Mouse (Mus musculus) frontal cortex, postnatal 14 days (tissue): Measurements from ENCODE around the gene Cd101.

Experiments
- DNase-seq, 2 experiments: peaks; one replicate each; pipeline ENCODE4 v3.0.0; 2022; ENCODE audit warnings: low spot score in 2 of 2

Gene Cd101

DNA sequence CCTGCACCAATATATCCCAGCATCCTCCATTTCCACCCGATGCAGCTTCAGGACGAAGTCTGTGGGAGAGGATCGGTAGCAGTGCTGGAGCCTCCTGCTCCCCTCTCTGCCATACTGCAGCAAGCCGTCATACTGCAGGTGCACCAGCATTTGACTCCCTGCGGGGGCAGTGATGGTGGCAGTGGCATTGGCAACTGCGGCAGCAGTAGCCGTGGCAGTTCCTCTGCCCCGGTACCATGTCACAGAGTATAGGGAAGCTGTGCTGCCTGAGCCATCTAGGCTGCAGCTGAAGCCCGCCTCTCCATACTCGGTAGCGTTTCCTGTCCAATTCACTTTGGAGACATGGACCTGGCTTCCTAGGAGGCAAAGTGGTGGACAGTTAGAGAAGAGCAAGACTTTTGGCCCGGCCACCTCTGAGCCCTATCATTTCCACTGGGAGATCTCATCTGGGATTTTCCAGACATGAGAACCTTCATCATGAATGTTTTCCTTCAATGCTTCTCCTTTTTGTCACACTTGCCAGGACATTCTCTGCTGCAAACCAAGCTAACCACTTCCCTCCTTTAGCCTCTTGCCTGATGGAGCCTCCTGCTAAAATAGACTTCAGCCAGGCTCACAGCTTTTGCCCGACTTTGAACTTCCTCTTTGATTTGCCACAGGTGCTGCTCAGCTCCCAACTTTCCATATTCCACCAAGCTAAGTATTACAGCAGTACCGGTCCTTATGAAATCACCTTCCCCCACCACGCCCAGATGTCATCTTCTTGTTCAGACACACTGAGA, 25.6 kb downstream of the Cd101 start:
- DNase-seq = no peak

DNA sequence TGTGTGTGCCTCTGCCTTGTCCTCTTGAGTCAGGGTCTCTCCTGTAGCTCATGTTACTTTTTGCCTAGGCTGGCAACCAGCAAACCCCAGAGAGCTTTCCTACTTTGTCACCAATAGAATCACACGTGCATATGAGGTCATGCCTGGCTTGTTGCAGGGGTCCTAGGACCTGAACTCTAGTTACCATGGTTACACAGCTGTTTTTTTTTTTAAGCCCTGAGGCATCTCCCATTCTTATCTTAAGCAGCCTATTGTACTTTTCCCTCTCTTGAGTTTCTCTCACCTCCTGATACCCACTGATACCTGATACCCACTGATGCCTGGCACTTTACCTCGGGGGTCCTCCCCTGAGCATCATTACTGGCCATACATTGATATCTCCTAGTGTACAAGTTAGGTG, 29.6 kb downstream of the Cd101 start:
- DNase-seq = no peak

DNA sequence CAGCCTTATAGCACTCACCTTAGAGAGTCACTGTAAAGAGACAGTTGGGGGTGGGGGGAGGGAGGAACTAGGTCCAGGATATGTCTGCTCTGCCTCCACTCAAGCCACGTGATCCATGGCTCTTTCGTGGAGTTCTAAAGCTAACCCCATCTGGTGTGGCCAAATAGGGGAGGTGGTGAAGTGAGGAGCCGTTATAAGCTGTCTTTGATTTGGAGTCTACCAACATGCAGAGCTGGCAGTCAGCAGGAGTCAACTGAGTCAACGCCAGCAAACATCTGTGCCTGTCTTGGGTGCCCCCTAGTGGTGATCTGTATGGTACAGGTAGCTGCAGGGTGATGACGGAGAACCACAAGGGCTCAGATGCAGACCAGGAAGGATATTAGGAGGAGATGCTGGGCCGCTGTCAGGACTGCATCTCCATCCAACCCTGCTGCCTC, 30.4 kb downstream of the Cd101 start:
- peak in 1 of 2 experiments; percentile 48 for DNase-seq

DNA sequence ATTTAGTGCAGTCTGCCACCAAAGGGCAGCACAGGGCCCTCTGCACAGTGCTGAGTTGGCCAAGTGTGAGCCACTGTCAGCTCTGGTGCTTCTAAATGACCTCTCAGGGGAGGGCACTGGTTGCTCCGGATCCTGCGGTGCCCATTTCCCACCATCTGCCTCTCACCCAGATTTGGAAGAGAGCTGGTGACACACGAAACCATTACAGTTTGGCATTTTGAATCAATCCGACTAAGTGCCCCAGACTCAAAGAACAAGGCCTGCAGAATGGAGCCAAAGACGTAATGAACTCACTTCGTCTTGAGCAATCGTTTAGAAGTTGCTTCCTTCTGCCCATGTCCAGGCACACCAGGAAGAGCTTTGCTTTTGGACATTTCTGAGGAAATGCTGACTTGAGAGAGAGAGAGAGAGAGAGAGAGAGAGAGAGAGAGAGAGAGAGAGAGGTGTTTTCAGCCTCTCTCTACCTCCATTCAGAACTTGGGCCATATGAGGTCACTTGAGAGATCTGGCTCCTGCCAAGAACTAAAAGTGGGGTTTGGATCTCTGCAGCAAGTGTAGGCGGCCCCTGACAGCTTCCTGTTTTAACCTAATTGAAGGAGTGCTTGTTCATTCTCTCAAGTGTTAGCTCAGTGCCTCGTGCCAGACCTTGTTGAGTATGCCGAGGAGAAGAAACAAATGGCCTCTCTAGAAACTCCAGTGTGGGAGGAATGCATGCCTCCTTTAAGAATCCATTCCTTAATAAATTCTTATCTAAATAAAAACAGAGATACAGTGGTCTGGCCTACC, 31.4 kb downstream of the Cd101 start:
- peak in 1 of 2 experiments; percentile 25 for DNase-seq

DNA sequence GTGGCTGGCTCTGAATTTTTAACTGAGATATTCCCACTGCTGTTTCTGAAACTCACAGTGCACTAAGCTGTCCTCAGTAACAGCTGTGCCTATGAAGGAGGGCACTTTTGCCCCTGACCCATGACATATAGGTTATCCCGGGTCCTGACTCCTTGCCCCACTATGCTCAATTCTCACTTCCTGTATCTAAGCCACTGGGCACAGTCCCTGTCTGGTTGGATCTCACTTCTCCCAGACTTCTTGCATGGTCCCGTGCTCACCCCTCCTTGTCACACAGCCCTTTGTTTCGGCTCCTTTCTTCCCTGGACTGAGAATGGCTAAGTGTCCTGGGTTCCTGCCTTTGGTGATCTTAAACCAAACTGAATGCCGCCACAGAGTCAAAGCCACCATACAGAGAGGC, 35.1 kb downstream of the Cd101 start:
- no peak for DNase-seq

DNA sequence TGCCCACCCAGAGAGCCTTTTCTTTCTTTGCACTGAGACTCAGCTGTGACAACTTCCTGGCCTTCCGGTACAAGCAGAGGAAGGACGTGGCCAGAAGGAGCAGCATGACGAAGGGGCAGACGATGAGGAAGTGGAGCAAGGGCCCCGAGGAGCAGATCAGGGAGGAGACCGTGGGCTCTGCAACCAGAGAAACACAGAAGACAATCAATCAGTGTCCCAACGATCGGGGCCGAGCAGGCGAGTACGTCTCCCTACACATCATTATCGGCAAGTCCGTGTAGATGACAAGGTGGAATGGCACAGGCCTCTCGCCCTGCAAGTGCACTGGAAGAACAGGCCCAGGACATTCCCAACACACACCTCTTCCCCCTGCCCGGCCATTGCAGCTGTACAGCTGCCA, 35.6 kb downstream of the Cd101 start:
- DNase-seq = no peak

DNA sequence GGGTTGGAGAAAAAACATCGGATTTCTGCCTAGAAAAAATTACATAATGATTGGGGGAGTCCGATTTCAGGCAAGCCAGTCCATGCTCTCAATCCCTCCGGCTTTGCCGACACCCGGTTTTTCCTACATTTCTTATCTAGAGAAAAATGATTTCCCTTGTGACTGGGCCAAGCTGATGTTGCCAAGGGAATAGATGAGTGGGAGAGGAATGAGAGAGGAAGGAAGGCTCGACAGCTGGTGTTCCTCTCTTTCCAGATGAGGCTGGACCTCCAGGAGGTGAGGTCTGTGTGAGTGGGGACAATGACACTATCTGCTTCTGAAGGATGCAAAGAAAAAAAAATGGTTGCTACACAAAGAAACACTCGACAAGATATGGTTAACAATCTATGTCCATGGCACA, 36.2 kb downstream of the Cd101 start:
- no peak for DNase-seq

DNA sequence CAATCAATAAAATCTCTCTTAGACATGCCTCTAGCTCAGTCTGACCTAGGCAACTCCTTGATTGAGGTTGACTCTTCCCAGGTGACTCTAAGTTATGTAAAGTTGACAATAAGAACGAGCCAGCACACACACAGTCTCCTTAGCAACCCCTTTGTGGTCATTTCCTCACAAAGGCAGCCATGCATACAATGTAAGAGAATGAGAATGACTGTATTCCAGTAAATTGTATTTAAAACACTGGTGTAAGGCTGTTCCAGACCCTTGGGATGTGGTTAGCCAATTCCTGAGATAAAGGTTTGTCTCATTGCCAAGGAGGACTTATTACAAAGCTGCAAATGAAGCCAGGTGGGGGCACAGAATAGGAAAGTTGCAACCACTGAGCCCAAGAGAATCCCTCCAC, 39.1 kb downstream of the Cd101 start:
- DNase-seq = no peak

DNA sequence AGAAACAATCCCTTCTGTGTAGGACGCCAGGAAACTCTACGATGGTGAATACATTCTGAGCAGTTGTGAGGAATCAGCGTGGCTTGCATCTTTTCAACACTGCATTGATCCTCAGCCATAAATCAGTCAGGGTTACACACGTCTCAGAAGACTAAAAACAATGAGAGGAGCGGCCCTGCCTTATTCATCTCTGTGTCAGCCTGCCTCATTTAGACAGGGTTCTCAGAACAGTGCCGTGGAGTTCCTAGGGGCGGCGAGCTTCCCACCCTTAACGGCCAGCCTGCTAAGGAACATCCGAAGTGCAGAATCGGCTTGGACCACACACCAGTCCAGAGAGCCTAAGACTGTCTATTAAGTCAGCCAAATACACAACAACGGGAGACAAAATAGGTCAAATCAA, 39.9 kb downstream of the Cd101 start:
- no peak for DNase-seq

DNA sequence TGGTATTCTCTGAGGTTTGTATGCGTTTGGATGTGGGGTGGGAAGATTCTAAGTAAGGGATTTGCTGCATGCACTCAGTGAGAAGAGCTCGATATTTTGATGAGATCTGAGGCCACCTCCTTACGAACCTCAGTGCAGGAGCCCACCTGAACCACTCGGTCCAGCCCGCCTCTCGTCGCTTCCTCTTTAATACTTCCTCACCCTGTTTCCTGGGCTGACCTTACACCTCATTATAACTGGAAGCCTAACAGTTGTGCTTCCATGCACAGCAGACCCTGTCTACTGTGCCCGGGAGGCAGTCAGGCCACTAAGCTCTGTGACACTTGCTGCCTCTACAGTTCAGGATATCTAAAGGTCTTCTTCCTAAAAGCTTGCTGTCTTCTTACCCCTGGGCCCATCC, 50.1 kb downstream of the Cd101 start:
- no peak for DNase-seq

DNA sequence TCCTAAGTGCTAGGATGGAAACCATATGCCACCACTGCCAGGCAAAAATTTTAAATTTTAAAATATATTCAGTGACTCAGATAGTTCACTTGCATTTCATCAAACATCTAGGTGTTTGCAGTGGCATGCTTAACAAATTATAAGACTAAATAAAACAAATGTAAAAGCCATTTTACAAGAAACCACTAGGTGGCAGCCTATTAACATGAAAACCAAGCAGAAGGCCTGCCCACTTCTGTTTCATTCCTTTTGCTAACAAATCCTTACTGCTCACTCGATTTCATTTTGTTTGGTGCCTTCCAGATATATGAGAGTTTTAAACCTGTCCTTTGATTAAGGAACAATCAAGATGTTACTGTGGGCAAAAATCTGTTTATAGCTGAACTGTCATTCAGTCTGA, 55.5 kb downstream of the Cd101 start:
- DNase-seq = no peak

DNA sequence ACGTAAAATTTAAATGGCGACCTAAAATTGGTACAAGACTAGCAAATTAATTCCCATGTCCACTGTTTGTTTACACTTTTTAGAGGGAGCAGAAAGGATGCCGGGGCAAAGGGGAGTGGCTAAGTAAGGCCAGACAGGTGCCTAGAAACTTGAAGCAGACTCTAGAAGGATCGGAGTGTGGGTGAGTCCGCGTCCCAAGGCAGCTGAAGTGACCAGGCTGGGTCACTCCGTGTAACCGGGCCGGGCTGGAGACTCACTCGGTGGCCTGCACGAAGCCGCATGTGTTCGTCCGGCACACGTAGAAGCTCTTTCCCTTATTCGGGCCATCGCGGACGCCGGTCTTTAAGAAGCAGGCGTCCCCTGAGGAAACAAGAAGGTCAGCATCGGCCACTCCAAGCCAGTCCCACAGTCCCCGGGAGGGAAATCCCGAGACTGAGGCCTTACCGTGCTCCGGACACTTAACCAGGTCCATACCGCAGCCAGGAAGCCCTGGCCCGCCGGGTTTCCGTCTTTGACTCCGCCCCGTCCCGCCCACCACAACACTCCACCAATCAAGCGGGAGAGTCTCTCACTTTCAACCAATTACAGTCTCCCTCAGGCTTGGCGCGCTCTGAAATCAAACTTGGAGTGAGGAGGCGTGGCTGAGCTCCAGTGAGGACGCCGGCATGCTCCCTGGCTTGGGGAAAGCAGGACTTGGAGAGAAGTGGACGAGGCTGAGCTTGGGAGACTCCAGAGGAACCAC, 60.0 kb downstream of the Cd101 start, which contains the start of gene Ttf2:
TSS of gene Ttf2 (minus strand) at position 488 of the 742 bp plus-strand sequence.
- DNase-seq = peak; percentile 75 to 90

DNA sequence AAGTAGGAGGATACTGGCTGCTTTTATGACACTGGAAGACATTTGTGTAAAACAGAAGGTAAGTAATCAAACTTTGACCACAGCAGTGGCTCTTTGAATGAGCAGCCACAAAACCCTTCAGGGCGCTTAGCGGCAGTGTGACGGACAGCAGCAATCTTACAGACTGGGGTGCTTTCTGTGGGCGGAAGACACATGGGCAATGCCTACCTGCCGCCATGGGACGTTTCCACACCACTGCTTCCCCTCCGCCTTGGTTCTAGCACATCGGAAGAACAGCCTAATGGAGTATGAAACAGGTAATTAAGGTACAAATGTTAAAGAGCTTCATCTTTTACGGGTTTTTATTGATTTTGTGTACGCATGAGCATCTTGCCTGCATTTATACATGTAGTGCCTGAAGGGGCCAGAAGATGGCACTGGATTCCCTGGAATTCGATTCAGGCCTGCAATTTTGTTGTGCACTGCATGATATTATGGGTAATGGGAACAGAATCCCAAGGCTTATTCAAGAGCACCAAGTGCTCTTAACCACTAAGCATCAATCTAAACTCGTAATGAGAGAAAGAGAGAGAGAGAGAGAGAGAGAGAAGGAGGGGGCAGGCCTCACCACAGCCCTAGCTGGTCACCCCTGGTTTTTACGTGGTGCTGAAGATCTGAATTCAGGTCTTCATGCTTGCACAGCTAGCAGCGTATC, 65.4 kb downstream of the Cd101 start:
- DNase-seq = peak; percentile 28 to 55

DNA sequence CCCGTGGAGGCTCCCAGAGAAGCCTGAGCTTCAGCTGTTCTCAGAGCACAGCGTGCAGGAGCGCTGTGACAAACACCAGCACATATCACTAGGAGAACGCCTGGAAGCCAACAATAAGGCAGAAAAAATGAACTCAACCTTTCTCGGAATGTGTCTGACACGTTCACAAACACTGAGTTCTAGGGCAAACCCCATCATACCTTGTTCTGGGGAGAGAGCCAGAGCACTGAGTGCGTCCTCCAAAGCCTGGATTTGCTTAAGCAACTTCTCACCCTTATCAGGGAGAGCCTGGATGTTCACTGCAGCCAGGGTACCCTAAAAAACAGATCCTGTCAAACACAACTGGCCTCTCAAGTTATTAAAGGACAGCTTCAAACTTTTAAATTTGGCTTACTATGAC, 67.9 kb downstream of the Cd101 start:
- no peak for DNase-seq

DNA sequence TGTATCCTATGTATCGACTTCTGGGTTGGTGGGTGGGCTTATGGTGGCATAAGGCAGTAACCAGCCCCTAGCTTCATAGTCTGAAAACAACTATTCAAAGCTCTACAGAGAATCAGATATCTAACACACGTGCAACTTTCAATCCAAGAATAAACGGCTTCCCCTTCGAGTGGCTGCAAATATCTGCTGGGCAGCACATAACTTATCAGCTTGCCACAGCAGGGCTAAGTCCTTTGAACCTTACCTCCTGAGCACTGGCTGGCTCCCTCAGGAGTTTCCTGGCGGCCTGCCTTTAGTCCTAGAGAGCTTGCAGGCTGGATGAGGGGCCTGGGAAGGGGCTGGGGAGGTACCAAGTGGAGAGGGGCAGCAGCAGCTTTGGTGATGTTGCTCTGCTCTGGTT, 68.3 kb downstream of the Cd101 start:
- DNase-seq = no peak

DNA sequence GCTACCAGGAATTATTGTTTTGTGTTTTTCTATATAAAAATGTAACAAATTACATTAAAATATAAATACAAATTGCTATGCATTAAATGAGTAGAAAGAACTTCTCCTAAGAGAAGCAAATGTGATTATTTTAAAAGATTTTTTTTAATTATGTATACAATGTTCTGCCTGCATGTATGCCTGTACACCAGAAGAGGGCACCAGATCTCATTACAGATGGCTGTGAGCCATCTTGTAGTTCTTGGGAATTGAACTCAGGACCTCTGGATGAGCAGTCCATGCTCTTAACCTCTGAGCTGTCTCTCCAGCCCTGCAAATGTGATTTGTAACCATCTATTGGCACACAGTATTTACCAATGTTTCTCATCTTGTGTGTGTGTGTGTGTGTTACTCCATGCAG, 74.7 kb downstream of the Cd101 start:
- DNase-seq = no peak

DNA sequence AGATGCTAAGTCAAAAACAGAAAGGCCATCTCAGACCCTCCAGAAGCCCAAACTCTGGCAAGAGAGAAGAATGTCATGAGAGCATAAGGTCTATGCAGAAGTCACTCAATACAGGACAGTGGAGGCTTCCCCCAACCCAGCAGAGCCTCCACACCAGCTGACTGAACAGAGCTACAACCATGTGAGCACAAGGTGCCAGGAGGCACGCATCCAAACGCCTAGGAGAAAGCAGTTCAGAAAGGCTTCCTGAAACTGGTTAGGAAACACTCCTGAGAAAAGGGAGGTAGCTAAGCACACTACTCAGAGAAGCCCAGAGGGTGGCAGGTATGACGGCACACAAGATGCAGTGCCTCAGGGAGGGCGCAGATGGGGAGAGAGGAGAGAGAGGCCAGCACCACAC, 77.8 kb downstream of the Cd101 start:
- DNase-seq = no peak

DNA sequence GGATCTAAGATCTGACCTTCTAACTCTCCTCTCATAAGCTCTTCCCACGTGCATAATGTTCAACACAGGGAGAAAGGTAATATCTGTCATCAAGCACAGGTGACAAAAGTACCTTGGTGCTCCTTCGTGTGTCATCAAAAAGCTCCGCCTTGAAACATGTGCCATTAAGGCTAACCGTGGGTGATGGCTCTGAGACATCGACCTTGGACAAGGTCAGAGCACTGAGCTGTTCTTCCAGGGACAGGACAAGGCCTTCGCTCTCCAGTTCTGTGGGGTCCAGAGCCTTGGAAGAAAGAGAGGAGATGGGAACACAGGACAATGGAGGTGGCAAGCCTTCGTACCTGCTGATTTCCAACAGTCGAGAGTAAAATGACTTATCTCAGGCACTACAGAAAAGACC, 82.1 kb downstream of the Cd101 start:
- DNase-seq = no peak
